Mouse (Mus musculus) urinary bladder, postnatal 25 days (tissue): ENCODE data around the gene Isy1.

Experiments
- DNase-seq: peaks from one replicate; pipeline ENCODE4 v3.0.0; 2022; ENCODE audit warnings: low spot score

Isy1 gene

DNA sequence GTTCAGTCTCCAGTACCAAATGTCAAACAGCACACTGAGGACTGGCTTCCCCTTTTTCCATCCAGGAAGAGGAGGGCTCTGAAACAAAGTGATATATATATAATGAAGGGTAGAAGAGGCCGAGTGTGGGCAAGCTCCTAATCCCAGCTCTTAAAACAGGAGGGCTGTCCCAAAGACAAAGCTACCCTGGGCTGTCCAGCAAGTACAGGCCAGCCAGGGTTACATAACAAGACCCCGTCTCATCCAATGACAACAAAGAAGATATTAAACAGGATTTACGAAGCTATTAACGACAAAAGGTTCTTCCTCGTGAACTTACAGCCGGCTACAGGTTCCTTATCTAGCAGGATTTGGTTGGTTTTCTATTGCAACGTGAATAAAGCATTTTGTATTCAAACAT, 33.7 kb downstream of the Isy1 start:
- DNase-seq, result no peak

DNA sequence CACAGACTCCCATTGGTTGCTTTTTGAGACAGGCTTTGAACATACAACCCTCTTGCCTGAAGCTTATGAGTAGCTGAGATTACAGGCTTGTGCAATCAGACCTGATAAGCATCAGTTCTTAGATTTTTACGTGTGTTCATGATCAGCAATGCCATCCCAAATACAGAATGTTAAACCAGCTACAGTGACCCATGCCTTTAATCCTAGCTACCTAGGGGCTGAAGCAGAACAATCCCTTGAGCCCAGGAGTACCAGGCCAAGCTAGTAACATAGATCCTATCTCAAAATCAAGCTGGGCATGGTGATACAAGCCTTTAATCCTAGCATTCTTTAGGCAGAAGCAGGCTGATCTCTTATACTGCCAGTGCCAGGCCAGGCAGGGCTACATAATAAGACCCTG, 34.6 kb downstream of the Isy1 start:
- DNase-seq, result no peak

DNA sequence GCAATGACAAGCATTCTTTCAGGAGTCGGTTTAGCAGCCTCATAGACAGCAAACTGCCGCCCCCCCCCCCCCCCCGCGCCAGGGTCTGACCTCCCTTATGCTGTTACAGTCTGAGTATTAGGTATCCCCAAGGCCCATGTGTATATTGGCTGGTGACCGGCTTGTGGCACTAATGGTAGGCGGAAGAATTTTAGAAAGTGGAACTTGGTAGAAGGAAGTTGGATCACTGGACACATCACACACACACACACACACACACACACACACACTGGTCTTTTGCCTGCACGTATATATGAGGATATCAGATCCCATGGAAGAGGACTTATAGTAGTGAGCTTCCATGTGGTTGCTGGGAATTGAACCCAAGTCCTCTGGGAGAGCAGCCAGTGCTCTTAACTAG, 36.1 kb downstream of the Isy1 start:
- no peak for DNase-seq

DNA sequence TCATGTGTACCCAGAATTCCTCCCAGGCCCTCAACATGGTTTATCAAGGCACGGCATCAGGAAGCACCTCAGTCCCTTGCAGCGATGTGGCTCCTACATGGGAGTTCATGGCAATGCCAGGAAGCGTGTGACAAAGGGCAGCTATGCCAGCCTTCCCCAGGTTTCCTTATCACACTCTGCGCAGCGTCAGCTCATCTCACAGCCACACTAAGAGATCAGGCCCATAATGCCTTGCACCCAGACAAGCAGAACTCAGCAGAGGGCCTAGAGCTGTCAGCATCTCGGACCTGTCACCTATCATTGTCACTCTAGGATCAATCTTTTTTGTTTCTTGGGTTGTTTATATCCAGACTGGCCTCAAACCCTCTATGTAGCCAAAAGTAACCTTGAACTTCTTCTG, 39.0 kb downstream of the Isy1 start:
- DNase-seq, result no peak

DNA sequence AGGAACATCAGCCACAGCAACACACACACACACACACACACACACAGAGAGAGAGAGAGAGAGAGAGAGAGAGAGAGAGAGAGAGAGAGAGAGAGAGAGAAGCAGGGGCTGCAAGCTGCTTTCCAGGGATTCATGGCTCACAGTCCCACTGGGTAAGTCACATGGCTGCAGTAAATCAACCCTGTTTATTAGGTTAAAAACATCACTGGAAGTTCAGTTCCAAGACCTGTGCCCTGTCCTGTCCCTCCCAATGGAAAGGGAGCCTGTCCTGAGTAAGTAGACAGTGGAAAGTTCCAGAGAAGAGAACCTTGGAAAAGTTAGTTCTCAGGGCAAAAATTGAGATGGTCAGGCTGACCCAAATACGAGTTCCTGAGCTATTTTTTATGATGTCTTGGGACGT, 41.3 kb downstream of the Isy1 start:
- DNase-seq, result no peak

DNA sequence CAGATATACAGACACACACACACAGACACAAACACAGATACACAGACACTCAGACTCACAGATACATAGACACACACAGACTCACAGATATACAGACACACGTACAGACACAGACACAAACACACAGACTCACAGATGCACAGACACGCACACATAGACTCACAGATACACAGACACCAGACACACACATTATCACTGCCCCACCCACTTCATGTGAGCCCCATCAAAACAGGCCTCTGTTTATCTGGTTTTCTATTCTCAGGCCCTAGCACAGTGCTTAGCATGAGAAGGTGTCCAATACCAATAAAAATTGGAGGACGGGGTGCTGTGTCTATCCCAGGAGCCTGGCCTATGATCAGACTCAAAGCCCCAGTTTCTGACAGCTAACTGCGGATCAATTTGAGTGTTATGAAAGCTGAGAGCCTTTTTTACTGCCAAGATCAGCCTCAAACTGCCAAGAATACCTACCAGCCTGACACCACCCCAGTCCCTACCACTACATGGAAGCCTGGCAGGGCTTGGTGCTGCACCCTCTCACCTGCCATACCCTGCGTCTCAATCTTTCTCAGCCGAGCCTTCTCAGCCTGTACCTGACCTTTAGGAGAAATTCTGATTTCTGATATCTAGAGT, 42.2 kb downstream of the Isy1 start:
- DNase-seq, result no peak

DNA sequence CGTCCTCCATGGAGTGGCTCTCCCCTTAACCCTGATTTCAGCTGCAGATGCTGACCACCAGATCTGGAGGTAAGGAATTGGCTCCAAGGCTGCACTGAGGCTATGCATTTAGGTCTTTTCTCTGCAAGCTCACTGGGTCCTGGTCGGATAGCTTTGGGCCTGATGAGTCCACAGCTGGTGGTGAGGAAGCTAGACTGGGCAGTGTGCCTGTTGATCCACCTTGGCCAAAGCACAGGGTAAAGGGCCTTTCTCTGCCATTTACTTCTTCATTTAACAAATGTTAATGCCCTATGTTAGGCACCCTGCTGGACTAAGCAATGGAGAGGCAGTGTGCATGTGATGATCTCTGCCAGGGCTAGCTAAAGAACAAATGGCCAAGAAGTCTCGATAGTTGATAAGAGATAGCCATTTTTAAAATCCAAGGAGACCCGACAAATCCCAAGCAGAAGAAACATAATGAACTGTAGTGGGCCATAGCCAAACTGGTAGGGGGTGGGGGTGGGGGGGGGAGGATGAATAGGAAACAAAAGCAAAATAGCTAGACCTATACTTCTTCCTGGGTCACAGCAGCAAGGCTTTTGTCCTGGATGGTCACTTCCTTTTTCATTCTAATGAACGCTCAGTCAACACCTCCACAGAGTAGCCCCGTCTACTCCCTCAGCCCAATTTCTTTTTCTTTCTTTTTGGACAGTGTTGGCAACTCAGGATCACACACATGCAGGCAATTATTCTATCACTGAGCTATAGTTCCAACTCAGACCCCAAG, 43.0 kb downstream of the Isy1 start:
- no peak for DNase-seq

DNA sequence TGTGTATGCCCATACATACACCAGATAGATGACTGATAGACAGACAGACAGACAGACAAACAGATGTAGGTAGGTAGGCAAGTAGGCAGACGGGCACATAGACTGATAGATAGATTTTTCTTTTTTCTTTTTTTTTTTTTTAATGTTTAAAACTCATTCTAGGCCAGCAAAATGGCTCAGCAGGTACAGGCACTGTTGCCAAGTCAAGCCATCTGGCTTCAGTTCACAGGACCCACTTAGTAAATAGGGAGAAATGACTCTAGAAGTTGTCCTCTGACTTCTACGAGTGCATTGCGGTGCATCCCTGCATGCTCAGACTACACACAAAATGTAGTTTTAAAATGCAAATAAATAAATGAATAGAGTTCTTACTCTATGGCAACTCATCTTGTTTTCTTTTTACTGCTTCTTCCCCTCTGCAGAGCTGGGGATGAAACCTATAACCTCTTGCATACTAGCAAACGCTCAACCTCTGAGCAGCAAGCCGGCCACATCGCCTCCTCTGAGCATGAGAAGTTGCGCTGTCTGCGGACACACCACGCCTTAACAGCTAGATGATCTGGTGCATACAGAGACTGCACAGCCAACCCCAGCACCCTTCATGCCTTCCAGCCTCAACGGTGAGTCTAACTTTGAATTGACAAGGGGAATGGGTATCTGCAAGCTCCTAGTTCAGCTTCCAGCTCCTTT, 44.6 kb downstream of the Isy1 start:
- DNase-seq, result no peak

DNA sequence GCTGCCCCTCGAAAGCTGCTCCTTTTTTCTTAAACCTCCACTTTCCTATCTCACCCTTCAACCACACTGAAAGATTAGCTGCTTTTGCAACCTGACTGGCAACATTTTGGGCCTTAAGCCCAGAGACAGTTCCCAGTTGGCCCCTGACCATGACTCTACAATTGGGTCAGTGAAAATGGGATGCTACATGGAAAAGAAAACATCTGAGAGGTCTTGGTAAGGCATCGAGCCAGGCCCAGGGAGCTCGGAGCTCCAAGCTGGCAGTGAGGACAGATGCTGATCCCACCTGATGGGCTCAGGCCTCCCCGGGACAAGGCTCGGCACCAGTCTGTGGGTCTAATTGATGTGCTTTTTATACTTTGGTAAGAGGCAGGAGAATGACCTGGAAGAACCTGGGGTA, 46.8 kb downstream of the Isy1 start:
- DNase-seq, result no peak

DNA sequence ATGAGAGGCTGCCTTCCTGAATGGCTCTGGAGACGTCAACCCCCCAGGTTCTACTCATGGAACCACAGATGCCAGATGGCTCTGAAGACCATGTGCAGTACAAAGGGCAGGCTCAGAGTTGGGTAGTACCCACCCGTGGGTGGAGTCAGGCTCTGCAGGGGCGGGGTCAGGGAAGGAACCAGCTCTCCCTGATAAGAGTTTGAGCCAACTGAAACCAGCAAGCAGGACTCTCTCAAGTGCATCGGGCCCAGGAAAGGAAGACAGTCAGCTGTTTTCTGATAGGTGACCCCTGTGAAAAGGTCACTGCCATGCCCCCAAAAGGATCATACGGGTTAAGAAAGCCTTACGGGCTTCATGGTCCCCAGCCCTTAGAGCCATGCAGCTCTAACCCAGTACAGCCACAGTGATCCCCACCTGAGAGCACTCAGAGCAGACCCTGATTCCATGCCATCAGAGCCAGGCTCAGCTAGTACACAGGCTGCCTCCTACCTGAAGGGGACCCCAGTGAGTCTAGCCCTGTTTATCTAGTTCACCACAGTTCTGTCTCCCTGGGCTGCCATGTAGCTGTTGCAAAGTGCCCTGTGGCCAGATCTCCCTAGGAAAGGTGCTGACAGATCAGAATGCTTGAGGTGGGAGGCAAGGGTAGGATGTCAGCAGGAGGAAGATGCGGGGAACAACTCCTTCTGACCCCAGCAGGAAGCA, 47.7 kb downstream of the Isy1 start:
- DNase-seq, result no peak

DNA sequence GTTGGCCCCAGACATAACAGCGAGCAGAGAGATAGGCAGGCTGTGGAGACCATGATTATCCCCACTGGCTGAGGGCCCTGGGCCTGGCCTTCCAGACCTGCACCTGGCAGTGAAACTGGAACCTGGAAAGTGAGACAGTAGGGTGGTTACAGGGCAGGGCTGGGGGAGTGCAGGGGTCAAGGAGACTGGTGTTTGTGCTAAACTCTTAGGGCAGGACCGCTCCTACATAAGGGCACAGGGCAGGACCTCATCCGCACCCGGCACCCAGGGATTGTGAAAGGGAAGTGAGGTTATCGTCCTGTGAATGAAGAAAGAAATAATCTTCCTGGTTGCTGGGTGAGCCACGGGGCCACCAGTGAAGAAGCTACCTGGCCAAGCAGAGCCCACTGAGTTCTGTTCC, 48.8 kb downstream of the Isy1 start:
- no peak for DNase-seq

DNA sequence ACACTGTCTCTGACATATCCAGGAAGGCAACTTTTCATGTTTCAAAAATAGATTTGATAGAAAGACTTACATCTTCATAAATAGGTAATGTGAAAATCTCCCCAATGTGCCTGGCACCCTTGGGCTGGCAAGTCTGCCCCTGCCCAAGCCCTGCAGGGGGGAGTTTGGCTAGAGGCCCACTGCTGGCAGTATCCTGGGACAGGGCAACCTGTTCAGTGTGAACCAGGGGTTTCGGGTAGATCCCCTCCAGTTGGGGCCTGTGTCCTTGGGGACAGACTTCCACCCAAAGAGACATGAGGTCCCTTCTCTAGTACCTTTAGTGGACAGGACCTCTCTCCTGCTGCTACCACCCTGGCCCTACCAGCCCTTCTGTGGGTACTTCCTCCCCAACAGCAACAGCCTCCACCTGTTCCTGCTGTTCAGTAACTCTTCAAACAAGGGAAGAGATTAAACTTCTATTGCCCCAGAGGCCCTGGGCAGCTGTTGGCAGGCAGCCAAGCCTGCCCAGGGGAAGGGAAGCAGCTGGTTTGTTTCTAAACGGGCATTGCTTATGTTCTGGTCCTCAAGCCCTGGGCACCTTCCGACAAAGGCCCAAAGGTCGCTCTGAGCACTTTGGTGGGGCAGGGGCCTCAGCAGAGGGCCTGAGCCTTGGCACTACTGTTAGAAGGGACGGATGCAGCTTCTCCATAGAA, 49.6 kb downstream of the Isy1 start:
- DNase-seq, result no peak

DNA sequence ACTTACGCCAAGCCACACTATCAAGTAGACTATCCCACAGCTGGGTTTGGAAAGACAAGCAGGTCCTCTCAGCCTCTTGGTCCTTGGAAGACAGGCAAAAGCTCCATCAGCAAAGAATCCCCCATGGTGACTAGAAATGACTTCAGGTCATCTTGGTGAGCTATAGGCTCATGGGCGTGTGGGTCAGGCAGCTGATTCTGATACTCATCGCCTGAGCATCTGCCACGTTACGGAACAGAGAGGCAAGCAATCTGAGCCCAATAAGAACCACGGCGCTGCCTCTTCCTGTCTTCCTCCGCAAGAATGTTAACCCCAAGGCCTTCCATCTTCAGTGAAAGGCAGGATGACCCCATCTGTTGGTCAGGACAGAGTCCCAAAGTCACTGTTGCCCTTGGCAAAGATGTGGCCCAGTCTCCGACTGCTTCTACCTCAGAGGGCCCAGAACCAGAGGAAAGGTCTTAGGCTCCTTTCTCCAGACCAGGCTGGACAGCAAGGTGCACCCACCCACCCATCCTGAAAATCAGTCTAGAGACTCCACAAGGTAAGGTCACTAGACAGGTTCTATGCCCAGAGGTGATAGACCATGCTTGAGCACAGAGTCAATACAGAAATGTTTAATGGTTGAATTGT, 50.2 kb downstream of the Isy1 start:
- DNase-seq, result no peak

DNA sequence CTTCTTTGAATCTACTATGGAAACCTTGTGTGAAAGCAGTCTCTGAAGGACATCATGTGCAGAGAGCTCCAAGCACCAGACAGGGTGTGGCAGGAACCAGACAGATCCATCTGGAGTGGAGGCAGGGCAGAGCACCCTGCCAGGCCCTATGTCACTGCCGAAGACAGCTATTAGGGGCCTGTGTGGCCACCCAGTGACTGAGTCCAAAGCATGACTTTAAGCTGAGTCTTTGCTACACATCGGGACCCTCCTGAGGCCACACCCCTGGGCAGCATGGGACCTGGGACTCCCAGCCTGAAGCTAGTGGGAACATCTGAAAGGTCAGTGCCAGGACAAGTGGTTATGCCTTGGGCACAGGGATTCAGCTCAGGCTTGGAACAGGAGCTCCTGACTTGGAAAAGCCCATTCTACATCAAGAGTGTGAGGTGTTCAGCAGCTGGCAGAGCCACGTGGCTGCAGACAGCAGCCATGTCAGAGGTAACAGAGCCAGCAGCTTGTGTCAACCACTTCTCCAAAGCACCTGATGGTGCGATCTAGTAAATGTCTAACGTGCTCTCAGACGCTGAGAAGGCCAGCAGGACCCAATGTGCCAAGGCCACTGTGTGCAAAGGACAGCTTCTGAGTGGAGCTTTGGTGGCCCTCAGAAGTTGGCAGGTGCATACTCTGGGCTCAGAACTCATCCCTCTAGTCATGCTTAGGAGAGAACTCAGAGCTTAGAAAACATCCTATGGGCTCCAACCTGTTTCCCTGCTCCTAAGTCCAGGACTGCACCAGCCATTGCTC, 51.3 kb downstream of the Isy1 start:
- no peak for DNase-seq

DNA sequence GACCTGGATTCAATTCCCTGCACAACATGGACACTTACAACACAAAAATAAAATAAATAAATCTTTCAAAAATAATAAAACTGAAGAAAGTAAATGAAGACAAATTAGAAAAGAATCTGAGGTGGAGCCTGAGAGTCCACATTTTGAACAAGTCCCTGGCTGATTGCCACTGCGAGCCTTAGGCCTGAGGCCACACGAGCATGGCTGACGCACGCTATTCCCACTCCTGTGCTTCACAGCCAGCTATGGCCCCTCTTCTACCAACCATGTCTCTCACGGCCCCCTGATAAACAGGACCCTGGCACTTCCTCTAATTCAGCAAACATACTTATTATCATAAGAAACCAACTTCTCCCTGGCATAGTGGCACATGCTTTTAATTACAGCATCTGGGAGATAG, 52.0 kb downstream of the Isy1 start:
- DNase-seq, result no peak

DNA sequence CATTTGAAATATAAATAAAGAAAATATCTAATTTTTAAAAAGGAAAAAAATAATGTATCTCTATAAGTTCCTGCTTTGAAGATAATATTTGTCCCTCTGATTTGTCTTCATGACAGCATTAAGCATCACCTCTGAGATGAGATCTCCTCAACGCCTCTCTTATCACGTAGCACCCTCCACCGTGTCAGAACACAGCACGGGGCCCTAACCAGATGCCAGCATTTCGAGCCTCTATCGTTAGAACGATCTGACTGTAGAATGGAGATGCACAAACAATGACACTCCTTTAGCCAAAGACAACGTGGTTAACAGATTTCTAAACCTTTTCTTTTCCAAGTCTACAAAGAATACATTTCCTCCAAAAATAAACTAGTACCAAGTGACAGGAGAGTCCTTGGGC, 54.6 kb downstream of the Isy1 start:
- DNase-seq, result no peak

DNA sequence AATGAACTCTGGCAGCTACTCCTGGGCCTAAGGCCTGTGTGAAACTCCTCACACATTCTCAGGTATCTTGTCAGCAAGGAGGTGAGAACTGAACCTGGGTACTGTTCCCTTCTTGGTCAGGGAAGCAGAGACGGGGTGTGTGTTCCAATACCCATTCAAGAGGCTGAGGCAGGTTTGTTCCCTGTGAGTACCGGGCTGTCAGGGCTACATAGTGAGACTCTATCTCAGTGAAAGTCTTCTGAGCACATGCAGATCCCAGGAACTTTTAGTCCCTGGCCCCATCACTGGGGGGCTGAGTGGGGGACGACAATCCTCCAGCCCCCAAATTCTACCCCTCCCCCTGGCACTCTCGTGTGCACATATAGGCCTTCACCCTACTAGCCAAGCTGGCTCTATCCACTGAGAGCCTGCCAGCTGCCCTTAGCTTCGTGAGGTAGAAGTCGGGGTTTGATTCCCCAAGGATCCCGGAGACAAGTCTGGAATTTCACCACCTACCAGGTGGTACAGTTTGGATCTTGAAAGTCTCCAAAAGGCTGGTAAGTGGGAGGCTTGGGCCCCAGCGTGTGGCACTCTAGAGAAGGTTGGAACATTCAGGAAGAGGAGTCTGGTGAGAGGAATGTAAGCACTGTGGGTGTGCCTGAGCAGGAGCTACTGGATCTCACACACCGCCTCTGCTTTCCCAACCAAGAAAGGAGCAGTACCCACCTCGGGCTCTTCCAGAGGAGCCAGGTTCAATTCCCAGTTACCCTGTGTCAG, 57.9 kb downstream of the Isy1 start:
- DNase-seq, result no peak

DNA sequence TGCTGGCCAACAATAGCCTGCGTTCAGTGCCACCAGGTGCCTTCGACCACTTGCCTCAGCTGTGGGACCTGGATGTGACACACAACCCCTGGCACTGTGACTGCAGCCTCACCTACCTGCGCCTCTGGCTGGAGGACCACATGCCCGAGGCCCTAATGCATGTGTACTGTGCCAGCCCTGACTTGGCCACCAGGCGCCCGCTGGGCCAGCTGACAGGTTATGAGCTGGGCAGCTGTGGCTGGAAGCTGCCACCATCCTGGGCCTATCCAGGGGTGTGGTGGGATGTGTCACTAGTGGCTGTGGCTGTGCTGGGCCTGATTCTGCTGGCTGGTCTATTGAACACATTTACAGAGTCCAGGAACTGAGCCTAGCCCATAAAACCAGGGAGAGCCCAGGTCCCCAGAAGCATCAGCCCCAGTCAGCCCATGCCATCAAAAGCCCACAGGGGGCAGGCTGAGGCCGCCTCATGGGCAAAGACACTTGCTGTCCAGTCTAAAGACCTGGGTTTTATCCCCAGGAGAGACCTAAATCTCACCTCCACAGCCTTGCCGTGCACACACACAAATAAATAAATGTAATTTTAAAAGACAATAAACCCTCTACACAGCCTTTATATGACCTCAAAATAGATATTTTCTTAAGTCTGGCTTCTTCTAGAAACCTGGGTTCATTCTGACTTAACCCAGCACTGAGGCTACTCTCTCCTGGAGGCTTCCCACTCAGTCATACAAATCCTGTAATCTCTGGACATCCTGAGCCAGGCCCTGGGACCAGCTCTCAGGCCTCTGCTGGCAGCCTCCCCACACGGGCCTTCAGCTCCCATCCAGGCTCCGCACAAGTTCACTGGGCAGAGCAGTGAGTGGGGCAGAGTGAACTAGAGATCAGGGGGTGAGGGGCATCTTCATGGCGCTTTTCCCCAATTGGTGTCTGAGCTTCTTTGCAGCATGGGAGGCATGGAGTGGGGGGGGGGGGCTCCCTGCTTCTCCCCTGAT, 59.1 kb downstream of the Isy1 start:
- DNase-seq, result no peak
